24 mouse cellular contexts compared by ENCODE assay signal in the genomic region with DNA sequence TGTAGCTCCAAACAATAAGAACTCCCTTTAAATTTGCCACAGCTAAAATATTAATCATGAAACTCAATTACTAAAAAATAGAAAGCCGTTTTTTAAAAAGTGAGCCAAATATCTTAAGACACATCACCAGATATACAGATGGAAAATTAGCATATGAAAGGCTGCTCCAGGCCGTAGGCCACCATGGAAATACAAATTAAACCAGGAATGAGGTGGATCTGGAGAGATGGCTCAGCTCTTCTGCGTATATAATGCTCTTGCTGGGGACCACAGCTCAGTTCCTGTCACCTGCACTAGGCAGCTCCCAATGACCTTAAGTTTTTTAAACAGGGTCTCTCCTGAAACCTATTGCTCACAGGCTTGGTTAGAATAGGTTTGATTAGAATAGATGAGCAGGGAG. TPM values are rescaled to one million over a fixed set of nuclear protein-coding genes. Genes with fewer than 3 reads are reported as not detected.
"Had no signal": no experiment of that assay in that cellular context is flagged by ENCODE, and none has a peak within 500 bp of the region (broad histone marks: within the 10 kb centered on the region; RNA-seq: fewer than 3 reads in every experiment).

No protein-coding gene starts in this region.

- H3K4me2 ChIP-seq: lung, embryonic 14.5 days; midbrain, embryonic 12.5 days; neural tube, embryonic 13.5 days; neural tube, embryonic 15.5 days had no signal

- ATAC-seq: midbrain, embryonic 16.5 days had no signal

- H3K27me3 ChIP-seq: midbrain, embryonic 12.5 days; neural tube, embryonic 13.5 days; neural tube, embryonic 15.5 days had no signal

- DNase-seq: lung, embryonic 14.5 days; lung, postnatal 10 days; lung, postnatal 4 days; midbrain, embryonic 14.5 days; retina, postnatal 1 day; right cerebral cortex, adult 18-20 months; right cerebral cortex, postnatal 25 days; right cerebral cortex, postnatal 4 days; spleen, adult 18-20 months; thymus, adult 18-20 months; thymus, postnatal 14 days; thymus, postnatal 36 days had no signal

- H3K4me3 ChIP-seq: midbrain, embryonic 10.5 days; midbrain, embryonic 12.5 days; myocyte; neural tube, embryonic 13.5 days; neural tube, embryonic 15.5 days had no signal

- H3K4me1 ChIP-seq: midbrain, embryonic 12.5 days had no signal

- H3K36me3 ChIP-seq: midbrain, embryonic 10.5 days; midbrain, embryonic 12.5 days; neural tube, embryonic 13.5 days; neural tube, embryonic 15.5 days had no signal

- H3K27ac ChIP-seq: midbrain, embryonic 10.5 days; midbrain, embryonic 12.5 days; neural tube, embryonic 13.5 days; neural tube, embryonic 15.5 days had no signal

- H3K9me3 ChIP-seq: midbrain, embryonic 10.5 days; midbrain, embryonic 12.5 days; neural tube, embryonic 13.5 days; neural tube, embryonic 15.5 days had no signal

- H3K9ac ChIP-seq: lung, embryonic 14.5 days; midbrain, embryonic 12.5 days; neural tube, embryonic 13.5 days; neural tube, embryonic 15.5 days had no signal

RNA-seq across cellular contexts. Expression of a gene that starts 57.7 kb away (rescaled TPM):
- polyA plus RNA-seq: lung, embryonic 14.5 days; lung, embryonic 16.5 days; midbrain, embryonic 10.5 days; midbrain, embryonic 12.5 days; midbrain, embryonic 14.5 days; midbrain, embryonic 16.5 days; myocyte; neural tube, embryonic 11.5 days; neural tube, embryonic 13.5 days; neural tube, embryonic 15.5 days; small intestine, adult 2 months; stomach, embryonic 14.5 days; stomach, embryonic 16.5 days; thymus, postnatal 0 days had no signal
